Mouse (Mus musculus): ENCODE results near the gene Ankrd13b. TPM values are rescaled to one million over a fixed set of nuclear protein-coding genes. Genes with fewer than 3 reads are reported as not detected.
A peak's percentile ranks its signal among the peaks of the same experiment; 100 is the strongest.

Ankrd13b gene
- total and polyA plus RNA-seq, 3 experiments = 0.55 to 2.7 (median 1.7) TPM

GRCm38 (mm10) chr11:77518051-77518798 lies 28.7 kb upstream of the Ankrd13b start:
- no peak for DNase-seq (ENCODE audit: extremely low read depth)
- Histone ChIP-seq H3K79me2 (replicated peaks; ENCODE audit: control insufficient read depth, extremely low read depth, insufficient read depth, poor library complexity, severe bottlenecking) (no peaks in the 10 kb centered on the region), H3K4me3 (replicated peaks in 1 of 3; ENCODE audit: low read depth in 2 of 3, low read length in 2 of 3, poor library complexity in 1 of 3) (no peak overlapping the region), H3K9me3 (replicated peaks; ENCODE audit: low read length) (peaks cover 12% of the 10 kb centered on the region), H3K36me3 (replicated peaks in 1 of 2; ENCODE audit: control insufficient read depth in 1 of 2, insufficient read depth in 1 of 2, low read length in 1 of 2) (peaks cover 0 to 10% of the 10 kb centered on the region in 2 experiments), H3K27ac (ENCODE audit: insufficient read depth, low read depth) (no peak overlapping the region), H3K4me2 (ENCODE audit: insufficient read depth, low read depth, poor library complexity, severe bottlenecking) (no peak overlapping the region), H3K4me1 (ENCODE audit: control insufficient read depth in 1 of 2, insufficient read depth in 2 of 2) (peaks cover 23 to 59% of the 10 kb centered on the region in 2 experiments), H3K27me3 (replicated peaks) (no peaks in the 10 kb centered on the region), H3K9ac (ENCODE audit: insufficient read depth, low read depth) (no peak overlapping the region)
- dilution Hi-C loops (cut with MboI; ENCODE audit: extremely low pct_ligation_motif_present, extremely low pct_unique_long_range_greater_than_20kb, low sequenced_read_pairs) (no loop called here), in situ Hi-C loops (cut with MboI; ENCODE audit: low pct_ligation_motif_present, low pct_unique_long_range_greater_than_20kb, low sequenced_read_pairs) (loop anchor here (10.0 kb wide), 1 partner anchor 277 kb away; no protein-coding TSS in a partner anchor)
- TF ChIP-seq USF1 (IDR thresholded peaks at IDR 0.05; ENCODE audit: low read depth, low read length) (no peak), USF2 (conservative IDR thresholded peaks at IDR 0.05; ENCODE audit: low read depth, low read length) (no peak), E2F4 (IDR thresholded peaks at IDR 0.05; ENCODE audit: insufficient replicate concordance, low read depth, low read length) (no peak), MAFK (IDR thresholded peaks at IDR 0.05; ENCODE audit: insufficient replicate concordance, low read length) (no peak)

- Histone ChIP-seq H3K79me2 (replicated peaks; ENCODE audit: control insufficient read depth, extremely low read depth, insufficient read depth, poor library complexity, severe bottlenecking) (no peaks in the 10 kb centered on the region), H3K27ac (ENCODE audit: insufficient read depth, low read depth) (no peak overlapping the region), H3K9ac (ENCODE audit: insufficient read depth, low read depth) (no peak overlapping the region), H3K4me1 (ENCODE audit: control insufficient read depth in 1 of 2, insufficient read depth in 2 of 2) (peaks cover 26 to 68% of the 10 kb centered on the region in 2 experiments), H3K36me3 (replicated peaks in 1 of 2; ENCODE audit: control insufficient read depth in 1 of 2, insufficient read depth in 1 of 2, low read length in 1 of 2) (peaks cover 0 to 10% of the 10 kb centered on the region in 2 experiments), H3K27me3 (replicated peaks) (no peaks in the 10 kb centered on the region), H3K4me3 (replicated peaks in 1 of 3; ENCODE audit: low read depth in 2 of 3, low read length in 2 of 3, poor library complexity in 1 of 3) (no peak overlapping the region), H3K9me3 (replicated peaks; ENCODE audit: low read length) (peaks cover 12% of the 10 kb centered on the region), H3K4me2 (ENCODE audit: insufficient read depth, low read depth, poor library complexity, severe bottlenecking) (no peak overlapping the region)
- TF ChIP-seq JUN (IDR thresholded peaks at IDR 0.05; ENCODE audit: insufficient read depth, low read depth, low read length) (no peak), ZNF384 (IDR thresholded peaks at IDR 0.05; ENCODE audit: low read depth, low read length) (peak; percentile 47; the same call in 1 of the 2 replicates)
- dilution Hi-C loops (cut with MboI; ENCODE audit: extremely low pct_ligation_motif_present, extremely low pct_unique_long_range_greater_than_20kb, low sequenced_read_pairs) = no loop called here
- DNase-seq (ENCODE audit: extremely low read depth) = no peak
- in situ Hi-C loops (cut with MboI; ENCODE audit: low pct_ligation_motif_present, low pct_unique_long_range_greater_than_20kb, low sequenced_read_pairs) = loop anchor here (10.0 kb wide), 1 partner anchor 278 kb away; no protein-coding TSS in a partner anchor
Observed at GRCm38 (mm10) chr11:77516553-77517425, 27.3 kb upstream of the Ankrd13b start.
